Mouse (Mus musculus) lung, adult 18-20 months (tissue): ENCODE results near the gene Pgrmc1.

Experiments used
- DNase-seq, 2 experiments: peaks; one replicate each; pipeline ENCODE4 v3.0.0; 2022; ENCODE audit warnings: mixed read lengths in 2 of 2

The Pgrmc1 gene

DNA sequence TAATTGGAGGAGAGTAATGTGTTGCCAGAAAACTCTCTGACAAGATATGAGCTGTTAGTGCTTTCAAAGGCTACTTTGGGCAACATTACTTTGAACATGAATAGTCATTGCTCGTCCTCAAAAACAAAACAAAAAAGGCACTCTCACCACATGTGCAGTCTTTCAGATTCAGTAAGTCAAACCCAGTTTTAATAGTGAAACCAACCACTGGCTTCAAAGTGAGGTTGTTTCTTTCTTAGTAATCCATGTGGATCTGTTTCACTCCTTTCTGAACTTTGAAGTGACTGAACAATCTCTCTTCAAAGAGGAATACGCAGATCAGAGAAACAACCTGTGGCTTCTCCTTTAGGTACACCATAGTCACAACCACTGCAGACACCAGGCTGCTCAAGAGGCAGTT lies 11.1 kb downstream of the Pgrmc1 start:
- DNase-seq = no peak

DNA sequence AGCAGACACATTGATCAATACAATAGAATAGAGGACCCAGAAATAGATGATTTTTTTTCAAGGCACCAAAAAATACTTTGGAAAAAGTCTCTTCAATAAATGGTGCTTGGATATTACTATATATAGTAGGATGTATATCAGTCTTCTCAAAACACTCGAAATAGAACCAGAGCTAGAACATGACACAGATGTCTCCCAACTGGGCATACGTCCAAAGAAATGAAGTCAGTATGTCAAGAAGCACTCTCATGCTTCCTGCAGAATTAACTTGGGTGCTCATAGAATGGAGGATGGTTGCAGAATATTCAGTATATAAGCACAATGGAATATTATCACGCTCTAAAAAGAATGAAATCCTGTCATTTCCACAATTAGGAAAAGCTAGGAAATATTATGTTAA lies 30.1 kb downstream of the Pgrmc1 start:
- DNase-seq = no peak

- DNase-seq = no peak
These were observed 32.8 kb downstream of the Pgrmc1 start for GRCm38 (mm10) chrX:36630771-36631170.

DNA sequence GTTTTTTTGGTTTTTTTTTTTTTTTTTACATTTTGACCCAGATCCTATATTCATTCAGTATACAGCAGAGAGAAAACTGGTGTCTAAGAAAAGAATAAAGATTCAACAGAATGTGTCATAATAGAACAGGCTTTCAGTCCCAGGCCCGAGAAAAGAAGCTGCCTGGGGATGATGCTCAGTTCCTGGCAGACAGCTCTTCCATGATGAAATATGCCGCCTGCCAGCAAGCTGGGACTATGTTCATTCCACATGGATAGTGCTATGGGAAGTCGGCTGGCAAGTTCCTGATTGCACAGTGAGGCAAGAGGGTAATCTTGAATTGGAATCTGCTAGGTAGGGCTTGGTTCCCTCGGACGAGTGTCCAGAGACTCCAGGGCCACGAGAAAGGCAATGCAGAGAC lies 42.0 kb downstream of the Pgrmc1 start:
- DNase-seq = no peak

- DNase-seq = peak; percentile 86 to 90
These were observed 46.9 kb downstream of the Pgrmc1 start, which contains the start of gene Akap17b for GRCm38 (mm10) chrX:36644657-36645551. Gene Akap17b (minus strand): TSS chrX:36645395.
